Mouse (Mus musculus) heart, embryonic 14.5 days (tissue): ENCODE measurements at regions not wholly inside any gene's neighbourhood (a gene's known extent, or its start where the extent isn't known, plus 50 kb on each side); places are given as distances from the start of the nearest gene placed in this dataset.

Experiments
- ATAC-seq: fragments of 200-750 bp; cut with Nextera tagmentation; 2 replicates; pipeline ENCODE4 v1.8.0; 2017; ENCODE audit warnings: low read depth, moderate TSS enrichment; ENCODE audit not compliant: insufficient number of reproducible peaks, insufficient read depth, low FRiP score
- H3K27ac ChIP-seq, 2 experiments: fragments of 200-500 bp in 1 of 2; fragments of 300-500 bp in 1 of 2; sonication (generic) in 1 of 2; replicated peaks in 1 of 2; 2 replicates each; pipeline ENCODE4 v1.5.1; 2012 to 2014; ENCODE audit warnings: low read depth in 2 of 2, low read length in 2 of 2, control low read depth in 1 of 2, mild to moderate bottlenecking in 1 of 2, mixed read lengths in 1 of 2; ENCODE audit not compliant: control insufficient read depth in 1 of 2, insufficient read depth in 1 of 2
- H3K27me3 ChIP-seq: fragments of 300-500 bp; sonication (generic); 2 replicates; pipeline ENCODE4 v1.6.1; 2014; ENCODE audit warnings: mild to moderate bottlenecking, low read length, control low read depth; ENCODE audit not compliant: control insufficient read depth, insufficient read depth
- H3K36me3 ChIP-seq: fragments of 300-500 bp; sonication (generic); 2 replicates; pipeline ENCODE4 v1.6.1; 2014; ENCODE audit warnings: mild to moderate bottlenecking, control low read depth, low read length, mixed read lengths; ENCODE audit not compliant: control insufficient read depth, insufficient read depth
- H3K4me1 ChIP-seq, 2 experiments: fragments of 200-500 bp in 1 of 2; fragments of 300-500 bp in 1 of 2; sonication (generic) in 1 of 2; 2 replicates each; pipeline ENCODE4 v1.6.1; 2012 to 2014; ENCODE audit warnings: low read length in 2 of 2, control low read depth in 1 of 2, mixed read lengths in 1 of 2; ENCODE audit not compliant: control insufficient read depth in 2 of 2, insufficient read depth in 2 of 2
- H3K4me2 ChIP-seq: fragments of 300-500 bp; sonication (generic); 2 replicates; pipeline ENCODE4 v1.6.1; 2014; ENCODE audit warnings: mild to moderate bottlenecking, low read length
- H3K4me3 ChIP-seq, 2 experiments: fragments of 200-500 bp in 1 of 2; fragments of 300-500 bp in 1 of 2; sonication (generic) in 1 of 2; 2 replicates each; pipeline ENCODE4 v1.5.1; 2012 to 2014; ENCODE audit warnings: low read length in 2 of 2, mild to moderate bottlenecking in 2 of 2, control low read depth in 1 of 2, low read depth in 1 of 2, moderate library complexity in 1 of 2; ENCODE audit not compliant: control insufficient read depth in 1 of 2, insufficient read depth in 1 of 2
- H3K9ac ChIP-seq: fragments of 300-500 bp; sonication (generic); 2 replicates; pipeline ENCODE4 v1.6.1; 2014; ENCODE audit warnings: mild to moderate bottlenecking, low read length
- H3K9me3 ChIP-seq: fragments of 300-500 bp; sonication (generic); 2 replicates; pipeline ENCODE4 v1.6.1; 2016; ENCODE audit warnings: low read length, control low read depth; ENCODE audit not compliant: control insufficient read depth
- WGBS: fragments of 180-500 bp; shearing (Covaris S2); extraction: QIAGEN DNeasy Blood & Tissue Kit; methylation state at CpG from one replicate; pipeline ENCODE4 v1.1.7; 2014; 5-methylcytosine and 5-hydroxymethylcytosine counted together

GRCm38 (mm10) chr1:88861590-88861935, 159.5 kb upstream of the Arl4c start:
- Histone ChIP-seq H3K4me3 (no peak overlapping the region), H3K27me3 (no peaks in the 10 kb centered on the region), H3K4me2 (no peak overlapping the region), H3K4me1 (no peaks in the 10 kb centered on the region), H3K27ac (no peak overlapping the region), H3K9ac (no peak overlapping the region), H3K9me3 (no peaks in the 10 kb centered on the region), H3K36me3 (no peaks in the 10 kb centered on the region)
- no peak for ATAC-seq
- 76% methylated on average over 4 of the region's 4 CpGs for WGBS

GRCm38 (mm10) chr1:88865436-88865835, 163.4 kb upstream of the Arl4c start:
- no peak for ATAC-seq
- 51% methylated on average over 6 of the region's 6 CpGs for whole genome bisulfite sequencing
- Histone ChIP-seq H3K4me1 (no peaks in the 10 kb centered on the region), H3K4me2 (no peak overlapping the region), H3K9ac (no peak overlapping the region), H3K4me3 (no peak overlapping the region), H3K27me3 (no peaks in the 10 kb centered on the region), H3K36me3 (no peaks in the 10 kb centered on the region), H3K9me3 (no peaks in the 10 kb centered on the region), H3K27ac (no peak overlapping the region)

GRCm38 (mm10) chr1:88866571-88866970, 164.6 kb upstream of the Arl4c start:
- no peak overlapping the region for H3K4me2 ChIP-seq
- no peaks in the 10 kb centered on the region for H3K9me3 ChIP-seq
- no peaks in the 10 kb centered on the region for H3K36me3 ChIP-seq
- ATAC-seq, result no peak
- no peak overlapping the region for H3K4me3 ChIP-seq
- no peaks in the 10 kb centered on the region for H3K27me3 ChIP-seq
- H3K9ac ChIP-seq, result no peak overlapping the region
- 93% methylated on average over 2 of the region's 2 CpGs for WGBS
- H3K27ac ChIP-seq, result no peak overlapping the region
- H3K4me1 ChIP-seq, result no peaks in the 10 kb centered on the region

GRCm38 (mm10) chr1:88867138-88867537, 165.1 kb upstream of the Arl4c start:
- no peaks in the 10 kb centered on the region; the same call in 1 of the 2 replicates for H3K9me3 ChIP-seq
- H3K4me1 ChIP-seq, result no peaks in the 10 kb centered on the region
- H3K36me3 ChIP-seq, result no peaks in the 10 kb centered on the region
- H3K27me3 ChIP-seq, result no peaks in the 10 kb centered on the region
- H3K4me3 ChIP-seq, result no peak overlapping the region
- WGBS, result 76% methylated on average over 3 of the region's 3 CpGs
- no peak overlapping the region for H3K27ac ChIP-seq
- ATAC-seq, result no peak
- no peak overlapping the region for H3K4me2 ChIP-seq
- no peak overlapping the region for H3K9ac ChIP-seq

- Histone ChIP-seq H3K9me3 (no peaks in the 10 kb centered on the region; the same call in 1 of the 2 replicates), H3K27ac (no peak overlapping the region), H3K27me3 (no peaks in the 10 kb centered on the region), H3K4me1 (no peaks in the 10 kb centered on the region), H3K36me3 (no peaks in the 10 kb centered on the region), H3K4me2 (no peak overlapping the region), H3K9ac (no peak overlapping the region), H3K4me3 (no peak overlapping the region)
- WGBS, result 77% methylated on average over 4 of the region's 4 CpGs
- ATAC-seq, result no peak
These were observed 167.9 kb upstream of the Arl4c start for GRCm38 (mm10) chr1:88869885-88870284.

GRCm38 (mm10) chr1:88875356-88875755, 173.3 kb upstream of the Arl4c start:
- H3K9me3 ChIP-seq, result no peaks in the 10 kb centered on the region; the same call in 1 of the 2 replicates
- no peaks in the 10 kb centered on the region for H3K27me3 ChIP-seq
- H3K36me3 ChIP-seq, result no peaks in the 10 kb centered on the region
- H3K4me2 ChIP-seq, result no peak overlapping the region
- no peak overlapping the region for H3K27ac ChIP-seq
- H3K9ac ChIP-seq, result no peak overlapping the region
- WGBS, result 77% methylated on average over 6 of the region's 6 CpGs
- ATAC-seq, result no peak
- no peaks in the 10 kb centered on the region for H3K4me1 ChIP-seq
- no peak overlapping the region for H3K4me3 ChIP-seq

GRCm38 (mm10) chr1:88877441-88877840, 175.4 kb upstream of the Arl4c start:
- WGBS, result 85% methylated on average over 11 of the region's 11 CpGs
- H3K27me3 ChIP-seq, result no peaks in the 10 kb centered on the region

GRCm38 (mm10) chr1:88878831-88879230, 176.8 kb upstream of the Arl4c start:
- Histone ChIP-seq H3K36me3 (no peaks in the 10 kb centered on the region), H3K4me3 (no peak overlapping the region), H3K4me1 (no peaks in the 10 kb centered on the region), H3K9me3 (no peaks in the 10 kb centered on the region), H3K27me3 (no peaks in the 10 kb centered on the region), H3K4me2 (no peak overlapping the region), H3K9ac (no peak overlapping the region), H3K27ac (no peak overlapping the region)
- WGBS, result 82% methylated on average over 10 of the region's 10 CpGs
- no peak for ATAC-seq

More at GRCm38 (mm10) chr1:88877441-88877840, 175.4 kb upstream of the Arl4c start:
- Histone ChIP-seq H3K4me2 (no peak overlapping the region), H3K9ac (no peak overlapping the region), H3K4me1 (no peaks in the 10 kb centered on the region), H3K27ac (no peak overlapping the region), H3K36me3 (no peaks in the 10 kb centered on the region), H3K4me3 (no peak overlapping the region), H3K9me3 (no peaks in the 10 kb centered on the region)
- ATAC-seq, result no peak
